Mouse (Mus musculus): ENCODE results near the gene Klf7. TPM values are rescaled to one million over a fixed set of nuclear protein-coding genes. Genes with fewer than 3 reads are reported as not detected.

Klf7 gene
- total and polyA plus RNA-seq, 3 experiments: 1.6 to 3.1 TPM; not detected in 1

DNA sequence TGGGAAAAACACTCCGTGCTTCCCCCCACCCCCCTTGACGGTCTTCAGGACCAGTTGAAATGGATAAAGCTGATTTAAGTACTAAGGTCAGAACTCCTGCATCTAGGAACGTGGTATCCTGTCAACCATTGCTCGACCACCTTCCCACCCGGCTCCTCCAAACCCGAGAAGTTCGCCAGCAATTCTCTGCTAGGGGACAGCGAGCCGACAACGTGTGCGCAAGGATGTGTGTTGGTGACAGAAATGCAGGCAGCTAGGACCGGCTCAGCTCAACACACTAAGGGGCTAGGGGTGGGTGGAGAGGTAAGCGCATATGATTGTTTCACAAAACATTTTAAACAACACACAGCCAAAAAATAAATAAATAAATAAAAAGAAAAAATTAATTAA, 1.7 kb downstream of the Klf7 start:
- DNase-seq (ENCODE audit: low read depth, low spot score): peak; percentile 51
- Histone ChIP-seq H3K36me3 (ENCODE audit: control insufficient read depth in 1 of 2, insufficient read depth in 2 of 2, low read length in 2 of 2) (peaks cover 0 to 30% of the 10 kb centered on the region in 2 experiments; a peak in 2 of 4 replicates), H3K4me3 (ENCODE audit: control insufficient read depth in 1 of 2, insufficient read depth in 1 of 2, low read depth in 2 of 2, low read length in 2 of 2) (peak overlapping the region; percentile 75 to 93), H3K27ac (ENCODE audit: control insufficient read depth, low read depth, low read length) (no peak overlapping the region; the same call in 1 of the 2 replicates), H3K79me2 (ENCODE audit: control insufficient read depth, insufficient read depth, low read length, poor library complexity) (peaks cover 12% of the 10 kb centered on the region), H3K9me3 (replicated peaks; ENCODE audit: insufficient read depth, low read length) (no peaks in the 10 kb centered on the region), H3K4me1 (ENCODE audit: control insufficient read depth in 1 of 2, insufficient read depth in 2 of 2, low read length in 2 of 2) (peaks cover 12 to 29% of the 10 kb centered on the region in 2 experiments), H3K9ac (ENCODE audit: control insufficient read depth, low read depth, low read length, poor library complexity, severe bottlenecking) (peak overlapping the region; percentile 62), H3K27me3 (ENCODE audit: control insufficient read depth in 1 of 2, insufficient read depth in 2 of 2, low read length in 2 of 2) (no peaks in the 10 kb centered on the region)
- TF ChIP-seq NRF1 (IDR thresholded peaks at IDR 0.05; ENCODE audit: insufficient read depth, low read depth, low read length, poor library complexity, severe bottlenecking) (0 out of 2 replicates have a peak, but pooled peaks have one; percentile 8), GABPA (IDR thresholded peaks at IDR 0.05; ENCODE audit: low read depth, low read length) (no peak)

DNA sequence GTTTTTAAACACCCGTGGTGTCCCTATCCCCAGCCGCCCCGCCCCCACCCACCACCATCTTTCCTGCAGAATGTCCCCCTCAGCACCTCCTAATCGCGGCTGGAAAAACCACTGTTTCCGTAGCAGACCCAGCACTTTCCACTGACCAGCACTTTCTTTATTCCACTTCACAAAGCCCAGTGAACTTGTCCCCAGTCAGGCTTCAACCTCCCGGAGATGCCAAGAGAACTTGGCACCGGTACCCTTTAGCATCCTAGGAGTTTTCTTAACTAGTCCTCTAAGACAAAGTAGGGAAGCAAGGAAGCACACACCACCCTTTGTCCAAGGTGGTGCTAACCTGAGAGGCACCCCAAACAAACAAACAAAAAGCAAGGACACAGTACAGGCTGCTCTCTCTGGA, 2.2 kb downstream of the Klf7 start:
- TF ChIP-seq NELFE (IDR thresholded peaks at IDR 0.05; ENCODE audit: low read depth, low read length) (no peak), MXI1 (IDR thresholded peaks at IDR 0.05; ENCODE audit: low read depth, low read length) (no peak), NRF1 (IDR thresholded peaks at IDR 0.05; ENCODE audit: insufficient read depth, low read depth, low read length, poor library complexity, severe bottlenecking) (no peak), BHLHE40 (IDR thresholded peaks at IDR 0.05; ENCODE audit: borderline replicate concordance, low read depth, low read length) (no peak), ZC3H11A (IDR thresholded peaks at IDR 0.05; ENCODE audit: low read depth, low read length) (no peak), TCF12 (IDR thresholded peaks at IDR 0.05; ENCODE audit: low read depth, low read length) (no peak), RAD21 (IDR thresholded peaks at IDR 0.05; ENCODE audit: low read depth, low read length) (no peak), ETS1 (IDR thresholded peaks at IDR 0.05; ENCODE audit: low read depth, low read length) (no peak), ZMIZ1 (IDR thresholded peaks at IDR 0.05; ENCODE audit: low read depth, low read length) (no peak)
- Histone ChIP-seq H3K4me1 (ENCODE audit: control insufficient read depth in 1 of 2, insufficient read depth in 2 of 2, low read length in 2 of 2) (peaks cover 12 to 29% of the 10 kb centered on the region in 2 experiments), H3K9ac (ENCODE audit: control insufficient read depth, low read depth, low read length, poor library complexity, severe bottlenecking) (peak overlapping the region; percentile 62), H3K9me3 (replicated peaks; ENCODE audit: insufficient read depth, low read length) (no peaks in the 10 kb centered on the region), H3K4me3 (ENCODE audit: control insufficient read depth in 1 of 2, insufficient read depth in 1 of 2, low read depth in 2 of 2, low read length in 2 of 2) (peak overlapping the region; percentile 75 to 93), H3K27ac (ENCODE audit: control insufficient read depth, low read depth, low read length) (no peak overlapping the region), H3K36me3 (ENCODE audit: control insufficient read depth in 1 of 2, insufficient read depth in 2 of 2, low read length in 2 of 2) (peaks cover 0 to 30% of the 10 kb centered on the region in 2 experiments; a peak in 2 of 4 replicates), H3K27me3 (ENCODE audit: control insufficient read depth in 1 of 2, insufficient read depth in 2 of 2, low read length in 2 of 2) (no peaks in the 10 kb centered on the region), H3K79me2 (ENCODE audit: control insufficient read depth, insufficient read depth, low read length, poor library complexity) (peaks cover 12% of the 10 kb centered on the region)
- peak; percentile 14 for DNase-seq (ENCODE audit: low read depth, low spot score)

DNA sequence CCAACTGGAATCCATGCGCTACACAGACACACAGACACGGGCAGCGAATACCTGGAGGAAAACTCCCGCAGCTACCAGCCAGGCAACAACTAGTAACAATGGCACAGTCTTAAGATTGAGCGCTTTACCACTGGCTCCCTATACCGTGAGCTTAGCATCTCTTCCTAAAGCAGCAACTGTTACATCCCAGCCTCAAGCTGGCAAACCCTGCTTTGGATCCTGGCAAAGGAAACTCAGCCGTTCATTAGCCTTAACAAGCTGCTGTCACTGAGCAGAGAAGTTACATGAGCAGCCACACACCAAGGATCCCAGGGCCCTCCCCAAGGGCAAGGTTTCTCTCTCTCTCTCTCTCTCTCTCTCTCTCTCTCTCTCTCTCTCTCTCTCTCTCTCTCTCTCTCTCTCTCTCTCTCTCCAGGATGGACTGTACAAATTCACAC, 2.7 kb downstream of the Klf7 start:
- peak; percentile 24 for DNase-seq (ENCODE audit: low read depth, low spot score)
- 0 out of 2 replicates have a peak overlapping the region, but pooled peaks have one; percentile 2 for H3K27ac ChIP-seq (ENCODE audit: control insufficient read depth, low read depth, low read length)

More for the DNA sequence above, 2.7 kb downstream of the Klf7 start:
- Histone ChIP-seq H3K4me1 (ENCODE audit: control insufficient read depth in 1 of 2, insufficient read depth in 2 of 2, low read length in 2 of 2) (peaks cover 12 to 29% of the 10 kb centered on the region in 2 experiments), H3K4me3 (ENCODE audit: control insufficient read depth in 1 of 2, insufficient read depth in 1 of 2, low read depth in 2 of 2, low read length in 2 of 2) (peak overlapping the region; percentile 34 to 54; a peak in 3 of 4 replicates), H3K9me3 (replicated peaks; ENCODE audit: insufficient read depth, low read length) (no peaks in the 10 kb centered on the region), H3K9ac (ENCODE audit: control insufficient read depth, low read depth, low read length, poor library complexity, severe bottlenecking) (peak overlapping the region; percentile 29; the same call in 1 of the 2 replicates), H3K36me3 (ENCODE audit: control insufficient read depth in 1 of 2, insufficient read depth in 2 of 2, low read length in 2 of 2) (peaks cover 0 to 30% of the 10 kb centered on the region in 2 experiments; a peak in 2 of 4 replicates), H3K27me3 (ENCODE audit: control insufficient read depth in 1 of 2, insufficient read depth in 2 of 2, low read length in 2 of 2) (no peaks in the 10 kb centered on the region), H3K79me2 (ENCODE audit: control insufficient read depth, insufficient read depth, low read length, poor library complexity) (peaks cover 12% of the 10 kb centered on the region)
- TF ChIP-seq SIN3A (IDR thresholded peaks at IDR 0.05; ENCODE audit: low read length) (no peak), JUND (IDR thresholded peaks at IDR 0.05; ENCODE audit: low read depth, low read length) (peak; percentile 63; the same call in 1 of the 2 replicates)

All from MEL (cell line).